14 mouse cellular contexts compared by ENCODE assay signal in the genomic region with DNA sequence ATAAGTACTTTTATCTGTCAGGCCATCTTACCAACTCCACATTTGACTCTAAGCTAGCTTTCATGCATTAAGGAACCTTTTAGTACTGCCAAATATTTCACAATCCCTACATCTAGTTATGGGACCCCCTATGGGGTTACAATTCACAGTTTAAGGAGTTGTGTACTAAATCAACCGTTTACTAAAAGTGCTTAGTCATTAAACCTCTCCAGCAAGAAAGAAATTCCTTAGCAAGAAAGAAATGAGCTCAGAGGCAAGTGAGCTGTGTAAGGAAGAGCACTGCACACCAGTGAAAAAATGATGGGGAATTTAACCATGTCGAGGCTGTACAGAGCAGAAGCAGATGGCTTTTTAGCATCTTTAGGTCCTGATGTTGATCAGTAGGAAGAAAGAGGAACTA.
"Had no signal": no experiment of that assay in that cellular context is flagged by ENCODE, and none has a peak within 500 bp of the region (broad histone marks: within the 10 kb centered on the region; RNA-seq: fewer than 3 reads in every experiment).

No protein-coding gene starts in this region.

- H3K27me3 ChIP-seq: neural tube, embryonic 13.5 days; neural tube, embryonic 15.5 days; stomach, embryonic 15.5 days had no signal

- DNase-seq: retina, postnatal 1 day; right cerebral cortex, postnatal 14 days; right cerebral cortex, postnatal 25 days; right cerebral cortex, postnatal 4 days; spleen, adult 18-20 months; thymus, adult 18-20 months; thymus, adult 2 months; thymus, postnatal 14 days; thymus, postnatal 25 days; thymus, postnatal 36 days; thymus, postnatal 4 days had no signal
